Mouse (Mus musculus) hindbrain, embryonic 11.5 days (tissue): ENCODE measurements around the gene Rfx8. TPM values are rescaled to one million over a fixed set of nuclear protein-coding genes. Genes with fewer than 3 reads are reported as not detected.

ENCODE experiments used
- ATAC-seq: fragments of 200-750 bp; cut with Nextera tagmentation; 2 replicates; pipeline ENCODE4 v1.8.0; 2017; ENCODE audit warnings: mild to moderate bottlenecking, moderate TSS enrichment, moderate library complexity; ENCODE audit not compliant: low FRiP score
- DNase-seq: peaks from one replicate; pipeline ENCODE4 v3.0.0-alpha.2; 2015; ENCODE audit warnings: low spot score
- H3K27ac ChIP-seq: fragments of 300-500 bp; sonication (generic); 2 replicates; pipeline ENCODE4 v1.5.1; 2014; ENCODE audit warnings: mild to moderate bottlenecking, low read depth, low read length
- H3K27me3 ChIP-seq: fragments of 300-500 bp; sonication (generic); 2 replicates; pipeline ENCODE4 v1.6.1; 2014; ENCODE audit warnings: mild to moderate bottlenecking, low read length, moderate library complexity, mixed read lengths; ENCODE audit not compliant: control insufficient read depth, insufficient read depth
- H3K36me3 ChIP-seq: fragments of 300-500 bp; sonication (generic); 2 replicates; pipeline ENCODE4 v1.6.1; 2014; ENCODE audit warnings: mild to moderate bottlenecking, low read length, moderate library complexity, mixed read lengths; ENCODE audit not compliant: control insufficient read depth, insufficient read depth
- H3K4me1 ChIP-seq: fragments of 300-500 bp; sonication (generic); replicated peaks from 2 replicates; pipeline ENCODE4 v1.6.1; 2014; ENCODE audit warnings: low read length, mixed read lengths; ENCODE audit not compliant: control insufficient read depth, insufficient read depth
- H3K4me2 ChIP-seq: fragments of 300-500 bp; sonication (generic); replicated peaks from 2 replicates; pipeline ENCODE4 v1.6.1; 2014; ENCODE audit warnings: mild to moderate bottlenecking, low read depth, low read length
- H3K4me3 ChIP-seq: fragments of 300-500 bp; sonication (generic); 2 replicates; pipeline ENCODE4 v1.5.1; 2014; ENCODE audit warnings: low read depth, low read length
- H3K9ac ChIP-seq: fragments of 300-500 bp; sonication (generic); 2 replicates; pipeline ENCODE4 v1.6.1; 2014; ENCODE audit warnings: low read depth, low read length
- H3K9me3 ChIP-seq: fragments of 300-500 bp; sonication (generic); 2 replicates; pipeline ENCODE4 v1.6.1; 2016; ENCODE audit warnings: low read length; ENCODE audit not compliant: control insufficient read depth
- WGBS: fragments of 180-500 bp; shearing (Covaris S2); extraction: QIAGEN DNeasy Blood & Tissue Kit; methylation state at CpG from one replicate; pipeline ENCODE4 v1.1.7; 2014; 5-methylcytosine and 5-hydroxymethylcytosine counted together
- polyA plus RNA-seq: library from polyadenylated mRNA; unstranded; fragments of >200 nt; fragmentation: Nextera tagmentation; extraction: Ambion mirVana; gene quantifications from 2 replicates; pipeline ENCODE4 v1.2.1, GENCODE M21; 2014

Gene Rfx8
- polyA plus RNA-seq, 1 experiment from 2014 or later, result 0.42 TPM

DNA sequence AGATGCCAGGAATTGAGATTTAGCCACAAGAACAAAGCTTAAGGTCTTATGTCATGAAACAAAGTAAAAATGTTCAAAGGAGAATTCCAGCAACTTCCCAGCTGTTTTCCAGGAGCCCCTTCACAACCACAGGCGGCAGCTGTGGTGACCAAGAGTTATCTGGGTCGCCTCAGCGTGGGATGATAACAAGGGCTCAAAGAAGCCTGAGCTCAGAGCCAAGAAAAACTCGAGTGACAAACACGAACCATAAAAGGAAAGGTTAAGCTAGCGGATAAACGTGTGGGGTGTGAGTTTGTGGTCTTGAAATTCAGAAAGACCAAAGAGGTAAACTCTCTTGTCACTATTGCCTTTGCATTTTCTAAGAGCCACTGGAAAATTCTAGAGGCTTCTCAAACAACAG, 25.7 kb upstream of the Rfx8 start:
- DNase-seq, result no peak
- H3K4me2 ChIP-seq, result no peak overlapping the region
- no peaks in the 10 kb centered on the region for H3K36me3 ChIP-seq
- 46% methylated on average over 7 of the region's 7 CpGs for WGBS
- no peaks in the 10 kb centered on the region for H3K27me3 ChIP-seq
- H3K9ac ChIP-seq, result no peak overlapping the region
- no peaks in the 10 kb centered on the region; the same call in 1 of the 2 replicates for H3K4me1 ChIP-seq
- no peak overlapping the region for H3K27ac ChIP-seq
- no peaks in the 10 kb centered on the region for H3K9me3 ChIP-seq
- ATAC-seq, result no peak
- H3K4me3 ChIP-seq, result no peak overlapping the region

DNA sequence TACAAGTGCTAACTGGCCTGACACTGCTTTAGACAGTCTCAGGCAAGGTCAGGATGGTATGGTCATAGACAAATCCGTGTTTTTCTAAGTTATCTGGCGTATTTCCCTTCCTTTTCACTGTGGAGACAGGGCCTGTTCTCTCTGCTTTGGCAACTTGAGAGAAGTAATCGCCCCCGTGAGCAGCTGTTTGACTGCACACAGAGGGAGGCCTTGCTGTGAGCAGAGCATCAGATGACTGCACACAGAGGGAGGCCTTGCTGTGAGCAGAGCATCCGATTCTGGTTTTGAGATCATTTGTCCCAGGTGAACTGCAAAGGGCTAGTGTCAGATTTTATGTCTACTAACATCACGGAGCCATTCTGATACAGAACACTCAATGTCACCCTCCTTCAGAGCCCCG, 20.2 kb upstream of the Rfx8 start:
- DNase-seq (no peak), ATAC-seq (no peak)
- Histone ChIP-seq H3K9ac (no peak overlapping the region), H3K27me3 (no peaks in the 10 kb centered on the region), H3K27ac (no peak overlapping the region), H3K4me1 (peaks cover 3% of the 10 kb centered on the region; the same call in 1 of the 2 replicates), H3K4me2 (no peak overlapping the region), H3K9me3 (no peaks in the 10 kb centered on the region), H3K36me3 (no peaks in the 10 kb centered on the region), H3K4me3 (no peak overlapping the region)
- 40% methylated on average over 7 of the region's 7 CpGs for WGBS

DNA sequence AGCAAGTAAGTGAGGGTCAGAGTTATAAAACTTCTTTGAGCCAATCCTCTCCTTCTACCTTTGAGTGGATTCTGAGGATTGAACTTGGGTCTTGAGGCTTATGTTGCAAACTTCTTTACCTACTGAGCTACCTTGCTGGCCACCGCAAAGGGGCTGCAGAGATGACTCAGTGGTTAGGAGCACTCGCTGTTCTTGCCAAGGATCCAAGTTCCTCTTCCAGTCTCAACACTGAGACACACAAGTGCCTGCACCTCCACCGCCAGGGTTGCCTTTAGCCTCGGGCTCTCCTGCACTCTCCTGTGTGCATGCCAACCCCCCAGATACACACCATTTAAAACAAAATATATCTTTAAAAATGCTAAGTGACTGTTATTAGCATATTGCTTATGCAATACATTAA, 19.2 kb upstream of the Rfx8 start:
- Histone ChIP-seq H3K36me3 (no peaks in the 10 kb centered on the region), H3K4me3 (no peak overlapping the region), H3K4me2 (no peak overlapping the region), H3K27ac (no peak overlapping the region), H3K9me3 (no peaks in the 10 kb centered on the region), H3K27me3 (no peaks in the 10 kb centered on the region), H3K4me1 (peaks cover 7% of the 10 kb centered on the region; the same call in 1 of the 2 replicates), H3K9ac (no peak overlapping the region)
- 77% methylated on average over 4 of the region's 4 CpGs for WGBS
- ATAC-seq (no peak), DNase-seq (no peak)

DNA sequence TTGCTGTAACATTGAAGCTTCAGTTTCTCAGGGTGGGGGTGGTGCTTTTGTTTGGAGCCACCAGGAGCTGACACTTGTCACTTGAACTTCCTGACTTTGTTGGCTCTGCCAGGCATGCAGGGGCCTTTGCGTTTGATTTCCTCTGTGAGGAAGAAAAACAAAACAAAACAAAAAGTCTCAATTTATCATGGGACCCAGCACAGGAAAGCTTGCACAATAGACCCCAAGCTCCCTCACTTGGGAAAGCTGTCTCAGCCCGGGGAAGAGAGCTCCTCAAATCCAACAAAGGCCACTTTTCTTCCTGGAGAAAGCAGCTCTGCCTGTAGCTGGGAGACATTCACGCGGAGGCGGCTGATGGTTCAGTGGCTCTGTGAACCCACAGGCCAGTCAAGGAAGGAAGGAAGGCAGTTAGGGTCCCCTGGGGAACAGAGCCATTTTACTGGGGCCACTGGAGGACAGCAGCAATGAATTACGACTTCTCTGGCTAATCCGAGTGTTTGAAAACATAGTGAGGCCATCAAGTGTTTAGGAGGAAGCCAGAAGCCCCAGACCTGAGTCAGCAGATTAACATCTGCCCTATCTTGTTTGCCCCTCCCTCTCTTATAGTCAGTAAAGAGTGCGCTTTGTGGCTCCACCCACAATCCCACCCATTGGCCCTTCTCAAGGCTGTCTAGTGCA, 15.3 kb upstream of the Rfx8 start:
- peak; percentile 44 for DNase-seq
- H3K36me3 ChIP-seq, result no peaks in the 10 kb centered on the region
- peak; percentile 47 for ATAC-seq
- WGBS, result 14% methylated on average over 8 of the region's 8 CpGs
- no peak overlapping the region for H3K4me3 ChIP-seq
- H3K27me3 ChIP-seq, result no peaks in the 10 kb centered on the region
- peaks cover 7% of the 10 kb centered on the region; the same call in 1 of the 2 replicates for H3K4me1 ChIP-seq
- H3K27ac ChIP-seq, result peak overlapping the region; percentile 65
- no peaks in the 10 kb centered on the region for H3K9me3 ChIP-seq
- H3K4me2 ChIP-seq, result no peak overlapping the region
- H3K9ac ChIP-seq, result 0 out of 2 replicates have a peak overlapping the region, but pooled peaks have one; percentile 23

DNA sequence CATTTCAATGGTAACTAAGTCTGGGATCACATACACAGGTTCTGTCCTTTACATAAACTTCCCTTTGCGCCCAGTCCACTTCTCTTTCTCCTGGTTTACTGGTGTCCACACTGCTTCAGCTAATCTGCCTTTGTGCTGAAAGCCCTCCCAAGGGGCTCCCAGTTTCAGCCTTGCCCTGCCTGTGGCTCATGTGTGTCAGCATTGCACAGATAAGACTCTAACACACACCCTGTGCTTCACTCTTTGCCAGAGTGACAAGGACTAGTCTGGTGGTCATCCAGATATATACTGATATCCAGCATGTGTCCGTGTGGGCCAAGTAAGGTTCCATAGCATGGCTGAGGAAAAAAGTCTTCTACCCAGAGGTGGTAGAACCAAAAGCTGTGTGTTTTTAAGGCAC, 14.7 kb upstream of the Rfx8 start:
- H3K4me2 ChIP-seq, result no peak overlapping the region
- H3K9ac ChIP-seq, result no peak overlapping the region
- H3K27me3 ChIP-seq, result no peaks in the 10 kb centered on the region
- ATAC-seq (peak; percentile 15; the same call in 1 of the 2 replicates), DNase-seq (no peak)
- H3K9me3 ChIP-seq, result no peaks in the 10 kb centered on the region
- H3K4me3 ChIP-seq, result no peak overlapping the region
- H3K27ac ChIP-seq, result peak overlapping the region; percentile 65; the same call in 1 of the 2 replicates
- H3K36me3 ChIP-seq, result no peaks in the 10 kb centered on the region
- 63% methylated on average over 2 of the region's 2 CpGs for WGBS
- H3K4me1 ChIP-seq, result peaks cover 7% of the 10 kb centered on the region; the same call in 1 of the 2 replicates

DNA sequence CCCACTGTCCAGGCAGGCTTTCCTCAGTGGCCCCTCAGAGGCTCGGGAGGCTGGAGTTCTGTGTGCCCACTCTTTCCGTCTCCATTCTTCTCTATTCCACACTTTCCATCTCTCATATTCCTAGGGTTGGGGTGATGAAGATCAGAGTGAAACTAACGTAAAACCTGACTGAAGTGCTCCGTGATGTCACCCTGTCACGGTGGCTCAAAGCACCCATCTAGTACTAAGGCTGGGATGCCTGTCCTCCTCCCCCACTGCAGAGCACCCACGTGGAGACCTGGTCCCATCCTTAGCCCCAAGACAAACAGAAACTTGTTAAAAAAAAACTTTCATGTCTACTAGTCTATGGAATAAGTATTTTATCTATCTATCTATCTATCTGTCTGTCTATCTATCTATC, 14.1 kb upstream of the Rfx8 start:
- peaks cover 7% of the 10 kb centered on the region; the same call in 1 of the 2 replicates for H3K4me1 ChIP-seq
- no peak overlapping the region for H3K9ac ChIP-seq
- DNase-seq, result no peak
- H3K4me2 ChIP-seq, result no peak overlapping the region
- ATAC-seq, result no peak
- H3K27me3 ChIP-seq, result no peaks in the 10 kb centered on the region
- H3K4me3 ChIP-seq, result no peak overlapping the region
- H3K9me3 ChIP-seq, result no peaks in the 10 kb centered on the region
- 93% methylated on average over 6 of the region's 6 CpGs for WGBS
- H3K27ac ChIP-seq, result 0 out of 2 replicates have a peak overlapping the region, but pooled peaks have one; percentile 36
- no peaks in the 10 kb centered on the region for H3K36me3 ChIP-seq

DNA sequence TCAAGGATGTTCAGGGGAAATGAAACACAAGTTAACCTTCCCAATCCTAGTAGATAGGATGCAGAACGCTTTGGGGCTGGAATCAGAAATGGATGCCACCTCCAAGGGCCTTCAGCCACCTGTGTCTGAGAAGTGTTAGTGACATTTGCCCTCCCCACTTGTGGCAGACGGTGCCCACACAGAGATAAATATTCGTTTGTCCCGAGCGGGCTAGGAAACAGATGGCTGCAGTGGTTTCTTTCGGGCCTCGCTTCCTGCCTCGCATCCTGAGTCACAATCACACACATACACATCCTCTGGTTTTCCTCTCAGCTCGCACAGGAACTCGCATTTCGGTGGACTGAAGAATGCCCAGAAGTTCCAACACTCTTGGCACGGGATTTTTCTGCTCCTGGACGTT, 13.5 kb upstream of the Rfx8 start:
- Histone ChIP-seq H3K4me3 (no peak overlapping the region), H3K27ac (0 out of 2 replicates have a peak overlapping the region, but pooled peaks have one; percentile 36), H3K36me3 (no peaks in the 10 kb centered on the region), H3K9me3 (no peaks in the 10 kb centered on the region), H3K9ac (no peak overlapping the region), H3K4me1 (peaks cover 7% of the 10 kb centered on the region; the same call in 1 of the 2 replicates), H3K4me2 (no peak overlapping the region), H3K27me3 (no peaks in the 10 kb centered on the region)
- DNase-seq (no peak), ATAC-seq (no peak)
- WGBS, result 88% methylated on average over 13 of the region's 13 CpGs

DNA sequence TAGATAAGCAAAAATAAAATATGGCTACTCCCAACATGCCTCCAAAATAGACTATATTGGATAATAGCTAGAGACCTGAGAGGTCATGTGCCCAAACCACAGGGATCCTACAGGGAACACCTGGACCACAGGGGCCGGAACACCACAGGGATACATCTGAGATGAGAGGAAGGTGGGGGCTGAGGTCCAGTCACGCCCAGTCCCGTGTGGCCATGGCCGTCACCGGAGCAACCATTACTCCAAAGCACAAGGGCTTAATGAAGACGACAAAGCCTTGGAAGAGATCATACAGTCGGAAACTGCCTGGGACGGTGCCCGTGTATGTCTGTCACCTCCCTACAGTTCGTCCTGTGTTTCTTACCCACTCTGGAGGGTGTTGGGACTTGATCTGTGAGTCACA, 13.1 kb upstream of the Rfx8 start:
- DNase-seq (no peak), ATAC-seq (no peak)
- no peak overlapping the region for H3K27ac ChIP-seq

DNA sequence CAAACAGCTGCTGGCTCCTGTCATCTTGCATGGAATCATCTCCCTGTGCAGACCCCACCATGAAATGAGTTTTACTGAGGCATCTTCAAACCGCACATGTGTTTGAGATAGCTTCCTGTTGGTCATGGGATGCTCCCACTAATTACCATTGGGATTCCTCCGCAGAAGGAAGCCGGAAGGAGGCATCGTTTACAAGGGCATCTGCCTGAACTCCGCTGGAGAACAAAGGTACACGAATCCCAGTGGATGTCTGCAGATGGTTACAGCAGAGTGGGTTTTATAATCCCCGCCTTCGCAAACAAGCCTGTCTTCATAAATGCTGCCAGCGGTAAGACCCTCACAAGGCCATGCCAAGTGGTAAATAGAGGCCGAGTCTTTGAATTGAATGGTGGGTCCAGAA, 11.3 kb upstream of the Rfx8 start:
- H3K9me3 ChIP-seq, result no peaks in the 10 kb centered on the region
- ATAC-seq, result no peak
- no peaks in the 10 kb centered on the region for H3K27me3 ChIP-seq
- H3K27ac ChIP-seq, result no peak overlapping the region
- H3K4me1 ChIP-seq, result peaks cover 7% of the 10 kb centered on the region; the same call in 1 of the 2 replicates
- no peak overlapping the region for H3K9ac ChIP-seq
- H3K36me3 ChIP-seq, result no peaks in the 10 kb centered on the region
- no peak for DNase-seq
- H3K4me2 ChIP-seq, result no peak overlapping the region
- H3K4me3 ChIP-seq, result no peak overlapping the region
- 73% methylated on average over 10 of the region's 10 CpGs for WGBS

More for the DNA sequence above, 13.1 kb upstream of the Rfx8 start:
- H3K27me3 ChIP-seq, result no peaks in the 10 kb centered on the region
- H3K4me2 ChIP-seq, result no peak overlapping the region
- WGBS, result 87% methylated on average over 10 of the region's 10 CpGs
- peaks cover 7% of the 10 kb centered on the region; the same call in 1 of the 2 replicates for H3K4me1 ChIP-seq
- no peaks in the 10 kb centered on the region for H3K36me3 ChIP-seq
- H3K4me3 ChIP-seq, result no peak overlapping the region
- H3K9ac ChIP-seq, result no peak overlapping the region
- H3K9me3 ChIP-seq, result no peaks in the 10 kb centered on the region
